Mouse (Mus musculus) brain, embryonic 14.5 days (tissue): ENCODE data around the gene Npas3.

Source experiments
- CTCF ChIP-seq: fragments of 200-500 bp; IDR thresholded peaks from 2 replicates; pipeline ENCODE4 v1.5.1; 2012; ENCODE audit warnings: inconsistent platforms, mild to moderate bottlenecking, moderate library complexity, borderline replicate concordance; ENCODE audit not compliant: insufficient read depth, insufficient read length; ENCODE audit errors: extremely low read depth
- POLR2A ChIP-seq: fragments of 200-500 bp; IDR thresholded peaks from 2 replicates; pipeline ENCODE4 v1.6.1; 2012; ENCODE audit warnings: mild to moderate bottlenecking, inconsistent platforms, borderline replicate concordance; ENCODE audit not compliant: poor library complexity, insufficient read depth, insufficient read length, severe bottlenecking; ENCODE audit errors: extremely low read depth

DNA sequence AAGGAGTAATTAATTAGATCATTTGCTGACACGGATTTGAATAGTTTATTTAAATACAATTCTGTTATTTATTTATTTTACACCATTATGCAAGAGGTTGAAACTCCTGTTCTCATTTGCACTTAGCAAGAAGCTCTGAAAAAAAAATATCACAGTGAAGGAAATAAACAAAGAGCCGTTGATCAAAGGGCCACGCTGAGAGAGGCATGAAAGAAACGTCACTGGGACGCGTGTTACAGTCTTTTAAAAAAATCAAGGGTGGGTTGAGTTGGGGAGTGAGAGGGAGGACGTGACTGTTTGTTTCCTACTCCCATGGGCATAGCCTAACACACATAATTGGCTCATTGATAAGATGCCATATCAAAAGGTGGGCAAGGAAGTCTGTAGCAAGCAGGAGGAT lies 505.8 kb downstream of the Npas3 start:
- TF ChIP-seq CTCF = no peak
- TF ChIP-seq POLR2A = no peak
